Mouse (Mus musculus) small intestine, adult 2 months (tissue): Measurements from ENCODE around the gene Arpp21.

Experiments
- CTCF ChIP-seq: fragments of 200-500 bp; IDR thresholded peaks from 2 replicates; pipeline ENCODE4 v1.5.1; 2012; ENCODE audit warnings: low read depth, mild to moderate bottlenecking, control low read depth, inconsistent platforms, low read length, moderate library complexity, mixed read lengths; ENCODE audit not compliant: insufficient replicate concordance, insufficient read length; ENCODE audit errors: extremely low read depth
- POLR2A ChIP-seq: fragments of 200-500 bp; IDR thresholded peaks from 2 replicates; pipeline ENCODE4 v1.6.1; 2012; ENCODE audit warnings: low read depth, mild to moderate bottlenecking, control low read depth, inconsistent platforms, low read length, moderate library complexity

DNA sequence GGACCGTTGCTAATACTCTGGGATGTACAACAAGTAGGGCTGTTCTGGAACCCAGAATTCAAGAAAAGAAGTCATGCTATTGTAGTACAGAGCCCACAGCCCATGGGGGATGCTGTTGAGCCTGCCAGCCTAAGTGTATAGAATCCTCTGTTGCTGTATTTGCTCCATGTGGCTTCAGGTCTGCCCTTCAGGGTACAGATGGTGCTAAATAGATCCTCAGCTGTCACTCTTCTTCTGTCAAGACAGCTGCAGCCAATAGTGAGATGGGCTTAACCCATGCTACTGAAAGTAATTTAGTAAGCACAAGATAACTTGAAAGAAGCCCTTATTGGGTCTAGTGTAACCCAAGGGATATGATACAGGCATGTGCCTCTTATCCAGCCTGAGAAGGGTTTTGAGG lies 195.2 kb downstream of the Arpp21 start:
- TF ChIP-seq CTCF (no peak), POLR2A (no peak)
